Mouse (Mus musculus): Measurements from ENCODE around the gene Dab2ip. TPM values are rescaled to one million over a fixed set of nuclear protein-coding genes. Genes with fewer than 3 reads are reported as not detected.

Dab2ip gene
- 10 to 100 TPM; 42.8 to 46.3 TPM for total RNA-seq (2021)
- long read RNA-seq, experiment 1, full-length matches to known transcripts = 3 of 29 reads
- long read RNA-seq, experiment 1, partial matches to known transcripts = 7 of 29 reads
- long read RNA-seq, experiment 1, other reads (novel, unspliced or antisense) = 19 of 29 reads
- long read RNA-seq, experiment 2, full-length matches to known transcripts = 4 of 26 reads
- long read RNA-seq, experiment 2, partial matches to known transcripts = 9 of 26 reads
- long read RNA-seq, experiment 2, other reads (novel, unspliced or antisense) = 13 of 26 reads

GRCm38 (mm10) chr2:35557911-35558825 is at the start of gene Dab2ip:
TSS of gene Dab2ip (plus strand) at chr2:35558266.
- intact Hi-C loops (cut with DNase I; ENCODE audit: low total_unique reads) = no loop called here
- DNase-seq = peak; percentile 62

DNA sequence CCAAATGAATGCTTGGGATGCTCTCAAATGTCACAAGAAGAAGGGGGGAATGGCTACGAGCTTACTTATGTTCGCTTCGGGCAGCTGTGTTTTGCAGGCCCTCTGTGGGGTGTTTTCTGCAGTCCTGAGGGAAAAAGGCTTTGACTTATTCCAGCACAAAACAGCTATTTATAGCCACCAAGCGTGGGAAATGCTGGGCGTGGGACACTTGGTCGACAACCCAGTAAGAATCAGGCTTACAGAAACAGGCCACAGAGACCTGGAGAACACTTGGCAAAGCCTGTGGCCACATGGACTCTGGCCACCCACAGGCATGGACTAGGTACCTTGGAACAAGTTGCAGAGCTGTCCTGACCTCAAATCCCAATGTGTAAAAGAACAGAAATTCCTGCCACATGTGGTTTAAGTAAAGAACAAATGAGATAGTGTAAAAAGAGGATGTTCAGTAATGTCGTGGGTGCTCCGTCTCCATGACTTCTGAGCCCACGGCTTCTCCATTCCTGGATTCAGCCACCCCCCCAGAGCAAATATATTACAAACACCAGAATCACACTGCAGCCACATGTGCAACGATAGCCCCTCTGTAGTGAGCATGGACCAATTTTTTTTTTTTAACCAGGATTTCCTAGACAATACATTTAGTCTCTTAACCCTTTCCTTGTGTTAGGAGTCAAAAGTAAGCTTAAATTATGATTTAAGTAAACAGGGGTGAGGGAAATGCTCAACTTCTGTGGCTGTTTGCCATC is 49.3 kb upstream of the Dab2ip start:
- intact Hi-C loops (cut with DNase I; ENCODE audit: low total_unique reads) = loop anchor here (10.0 kb wide), 1 partner anchor 94 kb away; no protein-coding TSS in a partner anchor
- DNase-seq = peak; percentile 68

- intact Hi-C loops (cut with DNase I; ENCODE audit: low total_unique reads) = loop anchor here (10.0 kb wide), 1 partner anchor 95 kb away; no protein-coding TSS in a partner anchor
These were observed 48.8 kb upstream of the Dab2ip start for GRCm38 (mm10) chr2:35509343-35509667.

DNA sequence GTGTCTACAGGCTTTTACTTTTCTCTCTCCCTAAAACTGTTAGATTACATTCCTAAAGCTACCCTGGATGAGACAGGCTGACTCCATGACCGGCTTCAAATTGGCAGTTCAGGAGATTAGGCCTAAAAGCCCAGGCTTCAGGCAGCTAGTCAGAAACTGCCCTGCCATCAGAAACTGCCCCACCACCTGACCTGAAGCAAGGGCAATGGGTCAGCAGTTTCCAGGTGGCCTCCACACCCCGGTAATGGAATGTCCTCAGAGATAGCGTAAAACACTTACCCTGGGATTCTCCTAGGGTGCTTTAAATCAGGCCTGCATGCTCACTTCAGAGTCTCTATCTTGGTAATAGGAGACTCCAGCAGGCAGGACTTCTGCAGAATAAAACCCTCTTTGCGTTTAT is 48.2 kb upstream of the Dab2ip start:
- DNase-seq = no peak
- intact Hi-C loops (cut with DNase I; ENCODE audit: low total_unique reads) = loop anchor here (10.0 kb wide), 1 partner anchor 95 kb away; no protein-coding TSS in a partner anchor

More at GRCm38 (mm10) chr2:35509343-35509667, 48.8 kb upstream of the Dab2ip start:
- no peak for DNase-seq

DNA sequence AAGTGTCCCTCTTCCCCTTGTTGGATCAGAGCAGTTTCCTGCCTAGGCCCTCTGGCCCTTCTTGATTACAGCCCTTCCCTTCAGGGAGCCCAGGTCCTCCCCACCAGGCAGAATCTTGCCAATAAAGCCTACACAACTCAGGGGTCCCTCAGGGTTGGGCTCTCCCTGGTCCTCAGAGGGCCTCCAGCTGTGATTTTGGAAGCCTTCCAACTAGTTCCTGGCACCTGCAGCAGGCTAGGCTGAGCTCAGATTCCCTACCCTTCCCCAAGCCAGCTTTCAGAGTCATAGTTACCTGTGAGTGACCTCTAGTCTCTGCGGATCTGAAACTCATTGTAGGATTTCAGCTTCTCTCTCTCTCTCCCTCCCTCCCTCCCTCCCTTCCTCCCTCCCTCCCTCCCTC is 47.1 kb upstream of the Dab2ip start:
- no peak for DNase-seq
- intact Hi-C loops (cut with DNase I; ENCODE audit: low total_unique reads) = no loop called here

GRCm38 (mm10) chr2:35512226-35512625 is 45.8 kb upstream of the Dab2ip start:
- intact Hi-C loops (cut with DNase I; ENCODE audit: low total_unique reads) = no loop called here
- DNase-seq = no peak

- peak; percentile 77 for DNase-seq
- intact Hi-C loops (cut with DNase I; ENCODE audit: low total_unique reads) = no loop called here
These were observed 43.8 kb upstream of the Dab2ip start for GRCm38 (mm10) chr2:35514051-35514892.

GRCm38 (mm10) chr2:35526612-35527242 is 31.3 kb upstream of the Dab2ip start:
- intact Hi-C loops (cut with DNase I; ENCODE audit: low total_unique reads) = no loop called here
- DNase-seq = no peak

- intact Hi-C loops (cut with DNase I; ENCODE audit: low total_unique reads) = no loop called here
- DNase-seq = no peak
These were observed 29.0 kb upstream of the Dab2ip start for GRCm38 (mm10) chr2:35529086-35529485.

DNA sequence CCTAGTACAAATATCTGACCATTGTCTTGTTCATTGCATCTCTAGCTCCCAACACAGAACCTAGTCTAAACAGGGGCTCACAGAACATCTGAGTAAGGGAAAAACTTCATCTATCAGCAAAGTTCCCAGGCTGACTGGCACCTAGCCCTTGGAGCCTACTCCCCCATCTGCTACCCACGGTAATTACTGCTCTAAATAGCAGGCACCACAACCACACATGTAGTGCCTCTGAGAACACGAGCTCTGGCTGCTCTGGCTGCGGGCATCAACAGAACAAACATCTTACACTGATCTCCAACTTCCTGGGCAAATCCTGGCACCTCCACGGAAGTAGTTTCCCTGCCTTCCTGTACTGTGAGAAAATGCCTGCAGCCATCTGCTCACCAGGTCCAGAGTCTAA is 28.2 kb upstream of the Dab2ip start:
- intact Hi-C loops (cut with DNase I; ENCODE audit: low total_unique reads) = no loop called here
- DNase-seq = no peak

DNA sequence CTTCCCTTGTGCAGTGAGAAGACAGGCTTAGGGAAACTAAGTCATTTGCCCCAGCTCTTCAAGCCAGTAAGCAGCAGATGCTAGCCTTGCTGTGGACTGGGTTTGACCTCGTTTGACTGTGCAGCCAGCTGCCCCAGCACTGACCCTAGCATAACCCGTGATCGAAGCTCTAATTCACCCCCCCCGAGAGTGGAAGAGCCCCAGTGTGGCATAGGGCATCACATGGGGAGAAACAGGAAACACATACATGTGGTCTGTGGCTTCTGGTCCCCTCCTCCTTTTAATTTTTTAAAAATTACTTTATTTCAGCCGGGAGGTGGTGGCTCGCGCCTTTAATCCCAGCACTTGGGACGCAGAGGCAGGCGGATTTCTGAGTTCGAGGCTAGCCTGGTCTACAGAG is 27.3 kb upstream of the Dab2ip start:
- intact Hi-C loops (cut with DNase I; ENCODE audit: low total_unique reads) = no loop called here

GRCm38 (mm10) chr2:35533646-35534045 is 24.4 kb upstream of the Dab2ip start:
- no peak for DNase-seq
- intact Hi-C loops (cut with DNase I; ENCODE audit: low total_unique reads) = no loop called here

More for the DNA sequence above, 27.3 kb upstream of the Dab2ip start:
- no peak for DNase-seq

DNA sequence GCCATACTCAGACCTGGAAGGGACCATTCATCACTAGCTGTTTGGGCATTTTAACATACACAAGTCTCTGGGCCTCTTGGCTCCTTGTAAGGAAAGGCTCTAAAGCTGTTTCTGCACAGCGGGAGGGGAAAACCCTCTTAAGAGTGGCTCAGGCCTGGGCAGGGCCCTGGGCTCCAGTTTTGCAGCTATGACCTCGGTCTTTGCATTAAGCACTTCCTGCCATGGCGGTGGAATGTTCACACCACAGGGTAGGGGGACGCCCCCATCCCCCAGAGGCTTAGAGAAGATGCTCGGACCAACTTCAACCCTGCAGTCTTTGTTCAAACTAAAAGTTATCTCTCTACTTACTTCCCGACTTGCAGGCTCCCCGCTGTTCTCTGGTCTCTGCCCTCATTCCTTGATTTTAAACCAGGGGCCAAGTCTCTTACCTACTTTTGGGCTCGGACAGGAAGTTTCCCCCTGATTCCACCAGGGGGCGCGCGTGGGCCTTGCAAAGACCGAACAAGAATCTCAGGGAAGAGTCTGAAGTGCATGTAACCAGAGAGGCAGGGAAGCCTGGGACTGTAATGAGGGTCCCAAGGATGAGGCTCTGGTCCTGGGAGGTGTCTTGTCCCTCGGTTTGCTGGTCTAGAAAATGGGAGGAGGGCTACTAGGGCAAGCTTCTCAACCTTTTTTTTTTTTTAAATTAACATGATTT is 18.6 kb upstream of the Dab2ip start:
- intact Hi-C loops (cut with DNase I; ENCODE audit: low total_unique reads) = no loop called here
- peak; percentile 81 for DNase-seq

- DNase-seq = no peak
- intact Hi-C loops (cut with DNase I; ENCODE audit: low total_unique reads) = loop anchor here (10.0 kb wide), 1 partner anchor 184 kb away; no protein-coding TSS in a partner anchor
These were observed 17.3 kb upstream of the Dab2ip start for GRCm38 (mm10) chr2:35540798-35541197.

- intact Hi-C loops (cut with DNase I; ENCODE audit: low total_unique reads) = loop anchor here (2.0 to 10.0 kb wide), 3 partner anchors 103 to 384 kb away; no protein-coding TSS in a partner anchor
- peak; percentile 66 for DNase-seq
These were observed 13.3 kb upstream of the Dab2ip start for GRCm38 (mm10) chr2:35544717-35545116.

GRCm38 (mm10) chr2:35545125-35545590 is 12.9 kb upstream of the Dab2ip start:
- intact Hi-C loops (cut with DNase I; ENCODE audit: low total_unique reads) = loop anchor here (2.0 to 10.0 kb wide), 3 partner anchors 102 to 384 kb away; no protein-coding TSS in a partner anchor
- DNase-seq = no peak

DNA sequence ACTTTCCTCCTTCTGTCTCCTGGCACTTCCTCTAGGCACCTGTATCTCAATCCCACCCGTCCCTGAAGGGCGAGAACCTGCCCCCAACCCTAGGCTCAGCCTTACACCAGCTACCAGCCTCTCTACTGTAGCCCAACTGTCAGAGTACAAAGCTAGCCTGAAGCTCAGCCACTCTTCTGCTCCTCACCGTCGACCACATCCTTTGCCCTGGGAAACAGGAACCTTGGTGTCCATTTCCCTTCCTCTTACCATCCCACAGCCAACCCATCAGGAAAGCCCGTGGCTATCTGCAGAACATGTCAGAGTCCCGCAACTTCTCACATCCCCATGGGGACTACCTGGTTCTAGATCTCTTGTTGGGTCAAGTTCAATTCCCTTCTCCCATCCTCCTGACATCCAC is 11.6 kb upstream of the Dab2ip start:
- DNase-seq = no peak
- intact Hi-C loops (cut with DNase I; ENCODE audit: low total_unique reads) = loop anchor here (5.0 to 10.0 kb wide), 2 partner anchors 101 to 178 kb away; no protein-coding TSS in a partner anchor

Data from gastrocnemius, postnatal 14 days (tissue).